Mouse (Mus musculus) neural tube, embryonic 15.5 days (tissue): ENCODE data around the gene Stk25. TPM values are rescaled to one million over a fixed set of nuclear protein-coding genes. Genes with fewer than 3 reads are reported as not detected.

Source experiments
- ATAC-seq: fragments of 200-750 bp; cut with Nextera tagmentation; 2 replicates; pipeline ENCODE4 v1.8.0; 2017; ENCODE audit warnings: mild to moderate bottlenecking, moderate TSS enrichment, moderate library complexity; ENCODE audit not compliant: low FRiP score
- H3K27ac ChIP-seq: fragments of 300-500 bp; sonication (generic); replicated peaks from 2 replicates; pipeline ENCODE4 v1.5.1; 2015; ENCODE audit warnings: mild to moderate bottlenecking, inconsistent platforms
- H3K27me3 ChIP-seq: fragments of 300-500 bp; sonication (generic); replicated peaks from 2 replicates; pipeline ENCODE4 v1.6.1; 2015; ENCODE audit warnings: inconsistent platforms
- H3K36me3 ChIP-seq: fragments of 300-500 bp; sonication (generic); 2 replicates; pipeline ENCODE4 v1.6.1; 2015; ENCODE audit warnings: inconsistent platforms
- H3K4me1 ChIP-seq: fragments of 300-500 bp; sonication (generic); 2 replicates; pipeline ENCODE4 v1.6.1; 2015; ENCODE audit warnings: inconsistent platforms
- H3K4me2 ChIP-seq: fragments of 300-500 bp; sonication (generic); 2 replicates; pipeline ENCODE4 v1.6.1; 2015; ENCODE audit warnings: inconsistent platforms, mild to moderate bottlenecking, moderate library complexity
- H3K4me3 ChIP-seq: fragments of 300-500 bp; sonication (generic); replicated peaks from 2 replicates; pipeline ENCODE4 v1.5.1; 2015; ENCODE audit warnings: mild to moderate bottlenecking, inconsistent platforms
- H3K9ac ChIP-seq: fragments of 300-500 bp; sonication (generic); replicated peaks from 2 replicates; pipeline ENCODE4 v1.6.1; 2015; ENCODE audit warnings: mild to moderate bottlenecking, inconsistent platforms
- H3K9me3 ChIP-seq: fragments of 300-500 bp; sonication (generic); replicated peaks from 2 replicates; pipeline ENCODE4 v1.6.1; 2016; ENCODE audit warnings: inconsistent platforms
- WGBS: fragments of 180-500 bp; shearing (Covaris S2); methylation state at CpG from one replicate; pipeline ENCODE4 v1.1.7; 2015; ENCODE audit warnings: mixed read lengths; 5-methylcytosine and 5-hydroxymethylcytosine counted together
- polyA plus RNA-seq: library from polyadenylated mRNA; unstranded; fragments of >200 nt; fragmentation: Nextera tagmentation; extraction: Ambion mirVana; gene quantifications from 2 replicates; pipeline ENCODE4 v1.2.1, GENCODE M21; 2015

Stk25 gene
- polyA plus RNA-seq, 1 experiment from 2014 or later, result 346 TPM

DNA sequence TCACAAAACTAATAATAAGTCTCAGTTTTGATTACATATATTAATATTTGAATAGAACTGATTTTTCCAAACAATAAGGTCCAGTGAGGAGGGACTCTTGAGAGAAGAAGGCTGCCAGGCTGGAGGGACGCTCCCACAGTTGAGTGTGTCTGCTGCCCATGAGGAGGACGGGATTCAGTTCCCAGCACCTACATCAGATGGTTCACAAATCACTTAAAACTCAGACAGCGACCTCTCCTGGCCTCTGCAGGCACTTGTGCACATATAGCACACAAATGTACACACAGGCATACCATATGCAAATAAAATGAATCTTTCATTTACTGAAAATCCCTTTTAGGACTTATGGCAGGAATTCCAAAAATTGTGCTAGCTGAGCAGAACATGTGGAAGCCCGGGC, 55.5 kb downstream of the Stk25 start:
- Histone ChIP-seq H3K27me3 (no peaks in the 10 kb centered on the region), H3K4me1 (no peaks in the 10 kb centered on the region), H3K36me3 (no peaks in the 10 kb centered on the region), H3K4me3 (no peak overlapping the region), H3K4me2 (no peak overlapping the region), H3K27ac (no peak overlapping the region), H3K9me3 (no peaks in the 10 kb centered on the region), H3K9ac (no peak overlapping the region)
- ATAC-seq, result no peak
- 80% methylated on average over 4 of the region's 4 CpGs for whole genome bisulfite sequencing

DNA sequence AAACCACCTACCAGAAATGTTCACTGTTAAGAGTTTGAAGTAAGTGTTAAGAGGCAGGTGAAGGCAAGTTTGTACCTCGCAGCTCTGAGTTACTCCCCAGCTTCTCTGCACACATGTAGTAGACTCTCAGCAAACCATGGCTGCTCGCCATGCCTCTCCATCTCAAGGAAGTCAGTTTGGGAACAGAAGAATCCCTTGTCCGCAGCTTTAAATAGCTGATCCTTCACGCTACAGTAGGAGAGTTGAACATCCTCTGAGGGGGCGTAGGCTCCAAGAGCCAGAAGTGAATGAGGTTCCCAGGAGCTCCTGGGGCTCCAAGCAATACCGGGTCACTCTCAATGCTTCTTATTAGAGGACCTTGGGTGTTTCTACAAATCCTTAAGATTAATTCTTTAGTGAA, 62.5 kb downstream of the Stk25 start:
- 76% methylated on average over 6 of the region's 6 CpGs for WGBS
- Histone ChIP-seq H3K36me3 (peaks cover 9% of the 10 kb centered on the region; the same call in 1 of the 2 replicates), H3K9ac (no peak overlapping the region), H3K9me3 (no peaks in the 10 kb centered on the region), H3K4me3 (no peak overlapping the region), H3K27ac (no peak overlapping the region), H3K27me3 (no peaks in the 10 kb centered on the region), H3K4me1 (no peaks in the 10 kb centered on the region), H3K4me2 (no peak overlapping the region)
- no peak for ATAC-seq

DNA sequence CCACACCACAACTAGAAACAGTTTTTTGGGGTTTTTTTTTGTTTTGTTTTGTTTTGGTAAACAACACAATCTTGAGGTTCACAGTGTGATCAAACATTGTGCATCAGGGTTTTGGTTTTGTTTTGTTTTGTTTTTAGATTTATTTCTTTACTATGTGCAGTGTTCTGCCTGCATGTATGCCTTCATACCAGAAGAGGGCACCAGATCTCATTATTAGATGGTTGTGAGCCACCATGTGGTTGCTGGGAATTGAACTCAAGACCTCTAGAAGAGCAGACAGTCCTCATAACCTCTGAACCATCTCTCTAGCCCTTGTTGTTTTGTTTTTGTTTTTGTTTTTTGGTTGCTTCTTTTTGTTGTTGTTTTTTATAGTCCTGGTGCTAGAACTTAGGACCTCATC, 64.5 kb downstream of the Stk25 start:
- H3K36me3 ChIP-seq, result peaks cover 9% of the 10 kb centered on the region; the same call in 1 of the 2 replicates
- no peak overlapping the region for H3K4me2 ChIP-seq
- no peak overlapping the region for H3K27ac ChIP-seq
- no peak for ATAC-seq
- H3K4me3 ChIP-seq, result no peak overlapping the region
- no peak overlapping the region for H3K9ac ChIP-seq
- H3K9me3 ChIP-seq, result no peaks in the 10 kb centered on the region
- H3K27me3 ChIP-seq, result no peaks in the 10 kb centered on the region
- no peaks in the 10 kb centered on the region for H3K4me1 ChIP-seq

DNA sequence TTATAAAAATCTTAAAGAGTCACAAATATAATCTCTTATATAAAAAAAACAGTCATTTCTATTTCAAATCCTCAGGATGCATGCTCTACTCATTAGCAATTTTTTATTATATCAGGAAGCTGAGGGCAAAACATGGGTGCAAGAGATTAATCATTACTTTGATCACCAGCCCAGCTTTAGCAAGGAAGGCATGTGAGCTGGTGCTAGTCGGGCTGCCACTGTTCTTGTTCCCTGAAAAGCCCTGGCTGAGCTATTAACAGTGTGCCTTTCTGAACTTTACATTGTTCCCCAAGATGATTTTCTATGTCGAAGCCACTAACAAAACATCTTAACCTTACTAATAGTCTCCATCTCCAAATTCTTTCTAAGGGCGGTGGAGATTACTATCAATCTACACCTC, 70.1 kb downstream of the Stk25 start:
- 79% methylated on average over 3 of the region's 3 CpGs for whole genome bisulfite sequencing
- Histone ChIP-seq H3K9me3 (no peaks in the 10 kb centered on the region), H3K4me3 (no peak overlapping the region), H3K9ac (no peak overlapping the region), H3K4me1 (no peaks in the 10 kb centered on the region), H3K36me3 (peaks cover 7% of the 10 kb centered on the region; the same call in 1 of the 2 replicates), H3K27ac (no peak overlapping the region), H3K27me3 (no peaks in the 10 kb centered on the region), H3K4me2 (no peak overlapping the region)
- ATAC-seq, result no peak

DNA sequence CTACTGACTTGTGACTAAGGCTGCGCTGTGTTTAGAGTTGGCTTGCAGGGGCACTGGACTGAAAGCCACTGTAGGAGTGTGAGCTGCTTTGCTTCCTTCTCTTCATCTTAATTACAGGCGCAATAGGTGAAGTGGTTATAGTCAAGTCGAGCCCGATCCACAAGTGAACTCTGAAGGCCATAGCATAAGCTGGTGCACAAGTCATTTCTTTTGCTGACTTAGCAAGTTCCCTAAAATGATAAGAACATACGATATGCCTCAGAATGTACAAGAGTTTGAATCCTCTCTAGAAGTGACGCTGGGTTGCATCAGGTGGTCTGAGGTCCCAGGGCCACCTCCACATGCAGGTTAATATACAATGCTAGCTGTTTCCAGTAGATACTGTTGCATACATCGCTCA, 76.9 kb downstream of the Stk25 start:
- ATAC-seq, result no peak
- 98% methylated on average over 7 of the region's 7 CpGs for WGBS
- H3K9me3 ChIP-seq, result no peaks in the 10 kb centered on the region
- no peak overlapping the region for H3K27ac ChIP-seq
- no peaks in the 10 kb centered on the region for H3K27me3 ChIP-seq
- no peaks in the 10 kb centered on the region for H3K4me1 ChIP-seq
- H3K4me3 ChIP-seq, result no peak overlapping the region
- peaks cover 26% of the 10 kb centered on the region; the same call in 1 of the 2 replicates for H3K36me3 ChIP-seq
- no peak overlapping the region for H3K4me2 ChIP-seq
- no peak overlapping the region for H3K9ac ChIP-seq

DNA sequence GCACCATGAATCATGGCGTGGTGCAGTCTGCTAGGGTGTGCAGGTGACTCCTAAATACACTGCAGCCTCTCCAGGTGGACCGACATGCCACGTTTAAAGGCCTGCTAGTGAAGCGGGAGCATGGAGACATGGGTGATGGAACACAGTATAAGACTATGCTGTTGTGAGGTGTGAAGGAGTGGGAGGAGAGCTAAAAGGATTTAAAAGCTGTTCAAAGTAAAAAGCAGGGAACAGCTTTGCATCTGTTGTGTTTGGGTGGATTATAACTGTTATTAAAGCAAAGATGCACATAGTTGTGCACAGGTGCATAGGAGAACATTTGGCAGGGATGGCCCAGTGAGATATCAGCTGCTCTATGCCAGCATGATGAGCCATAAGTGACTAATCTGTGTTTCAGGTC, 80.6 kb downstream of the Stk25 start:
- 85% methylated on average over 4 of the region's 4 CpGs for WGBS
- Histone ChIP-seq H3K27ac (no peak overlapping the region), H3K27me3 (no peaks in the 10 kb centered on the region), H3K4me1 (no peaks in the 10 kb centered on the region), H3K4me3 (no peak overlapping the region), H3K9me3 (no peaks in the 10 kb centered on the region), H3K9ac (no peak overlapping the region), H3K4me2 (no peak overlapping the region), H3K36me3 (peaks cover 28% of the 10 kb centered on the region; the same call in 1 of the 2 replicates)
- no peak for ATAC-seq

DNA sequence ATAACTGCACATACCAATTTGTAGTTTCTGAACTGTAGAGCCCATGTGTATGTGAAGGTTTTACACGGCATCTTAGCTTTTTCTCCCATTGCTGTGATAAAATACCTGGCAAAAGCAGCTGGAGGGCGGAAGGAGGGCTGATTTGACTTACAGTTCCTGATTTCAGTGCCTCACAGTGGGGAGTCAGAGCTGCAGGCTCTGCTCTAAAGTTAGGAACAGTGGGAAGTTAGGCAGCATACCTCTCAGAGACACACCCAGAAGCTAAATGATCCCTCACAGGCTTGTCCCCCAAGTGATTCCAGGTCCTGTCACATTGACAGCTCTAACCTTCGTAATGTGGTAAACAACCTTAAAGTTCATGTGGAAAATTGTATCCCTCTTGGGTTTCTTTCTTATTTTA, 81.4 kb downstream of the Stk25 start:
- Histone ChIP-seq H3K9ac (no peak overlapping the region), H3K27me3 (no peaks in the 10 kb centered on the region), H3K4me2 (no peak overlapping the region), H3K4me3 (no peak overlapping the region), H3K4me1 (no peaks in the 10 kb centered on the region), H3K9me3 (no peaks in the 10 kb centered on the region), H3K27ac (no peak overlapping the region), H3K36me3 (peaks cover 28% of the 10 kb centered on the region; the same call in 1 of the 2 replicates)
- ATAC-seq, result no peak
- 71% methylated on average over 3 of the region's 3 CpGs for WGBS

Other genes starting within 250 kb of the Stk25 start
- gene Hdlbp, start 179.8 kb downstream of the Stk25 start, polyA plus RNA-seq, result 70.8 and 85.2 TPM in 2 replicates
- 4.9 and 5.3 TPM in 2 replicates for gene Farp2, start 146.6 kb downstream of the Stk25 start, polyA plus RNA-seq
- 86.3 and 86.6 TPM in 2 replicates for gene Bok, start 27.0 kb upstream of the Stk25 start, polyA plus RNA-seq
- gene Atg4b, start 92.8 kb upstream of the Stk25 start, polyA plus RNA-seq, result 80.1 and 83.0 TPM in 2 replicates
- gene Thap4, start 96.2 kb upstream of the Stk25 start, polyA plus RNA-seq, result 45.4 and 53.2 TPM in 2 replicates
- 146 and 174 TPM in 2 replicates for gene Dtymk, start 143.3 kb upstream of the Stk25 start, polyA plus RNA-seq
- gene Ing5, start 145.3 kb upstream of the Stk25 start, polyA plus RNA-seq, result 7.9 and 11.0 TPM in 2 replicates
- 16.0 and 17.8 TPM in 2 replicates for gene D2hgdh, start 166.2 kb upstream of the Stk25 start, polyA plus RNA-seq
- gene Gal3st2, start 202.6 kb upstream of the Stk25 start, polyA plus RNA-seq, result not detected in 2 replicates